Mouse (Mus musculus) liver, embryonic 14.5 days (tissue): ENCODE measurements around the gene 4930558K02Rik. TPM values are rescaled to one million over a fixed set of nuclear protein-coding genes. Genes with fewer than 3 reads are reported as not detected.

Experiments used
- ATAC-seq: fragments of 200-750 bp; cut with Nextera tagmentation; 2 replicates; pipeline ENCODE4 v1.8.0; 2017; ENCODE audit warnings: moderate number of reproducible peaks, mild to moderate bottlenecking, moderate library complexity; ENCODE audit not compliant: insufficient read depth
- DNase-seq, 3 experiments: peaks; one replicate each; pipeline ENCODE4 v3.0.0-alpha.2; 2012 to 2013; ENCODE audit warnings: low read depth in 3 of 3, low spot score in 3 of 3
- H3K27ac ChIP-seq: fragments of 300-500 bp; sonication (generic); 2 replicates; pipeline ENCODE4 v1.5.1; 2014; ENCODE audit warnings: moderate library complexity, mild to moderate bottlenecking, control low read depth, inconsistent platforms
- H3K27me3 ChIP-seq: fragments of 300-500 bp; sonication (generic); 2 replicates; pipeline ENCODE4 v1.6.1; 2014; ENCODE audit warnings: mild to moderate bottlenecking, low read length, moderate library complexity; ENCODE audit not compliant: control insufficient read depth, insufficient read depth
- H3K36me3 ChIP-seq: fragments of 300-500 bp; sonication (generic); replicated peaks from 2 replicates; pipeline ENCODE4 v1.6.1; 2014; ENCODE audit warnings: low read depth; ENCODE audit not compliant: control insufficient read depth, insufficient read depth
- H3K4me1 ChIP-seq, 2 experiments: fragments of 200-500 bp in 1 of 2; fragments of 300-500 bp in 1 of 2; sonication (generic) in 1 of 2; replicated peaks; 2 replicates each; pipeline ENCODE4 v1.6.1; 2012 to 2014; ENCODE audit warnings: antibody characterized with exemption in 1 of 2, inconsistent platforms in 1 of 2, low read length in 1 of 2; ENCODE audit not compliant: control insufficient read depth in 2 of 2, insufficient read depth in 2 of 2
- H3K4me2 ChIP-seq: fragments of 300-500 bp; sonication (generic); 2 replicates; pipeline ENCODE4 v1.6.1; 2014; ENCODE audit warnings: low read depth, mild to moderate bottlenecking, control low read depth, moderate library complexity
- H3K4me3 ChIP-seq, 2 experiments: fragments of 200-500 bp in 1 of 2; fragments of 300-500 bp in 1 of 2; sonication (generic) in 1 of 2; 2 replicates each; pipeline ENCODE4 v1.5.1; 2012 to 2014; ENCODE audit warnings: low read depth in 2 of 2, low read length in 2 of 2, mild to moderate bottlenecking in 2 of 2, control low read depth in 1 of 2, inconsistent platforms in 1 of 2, moderate library complexity in 1 of 2; ENCODE audit not compliant: insufficient read depth in 1 of 2
- H3K9ac ChIP-seq: fragments of 300-500 bp; sonication (generic); replicated peaks from 2 replicates; pipeline ENCODE4 v1.6.1; 2014; ENCODE audit warnings: mild to moderate bottlenecking, control low read depth, moderate library complexity
- H3K9me3 ChIP-seq: fragments of 300-500 bp; sonication (generic); 2 replicates; pipeline ENCODE4 v1.6.1; 2016; ENCODE audit warnings: low read length, mixed read lengths; ENCODE audit not compliant: control insufficient read depth
- CTCF ChIP-seq: IDR thresholded peaks from 2 replicates; pipeline ENCODE4 v1.5.1; 2016; ENCODE audit warnings: antibody characterized with exemption, low read depth, control low read depth
- EP300 ChIP-seq: IDR thresholded peaks from 2 replicates; pipeline ENCODE4 v1.6.1; 2016; ENCODE audit warnings: antibody characterized with exemption, low read depth
- WGBS: fragments of 180-500 bp; shearing (Covaris S2); extraction: QIAGEN DNeasy Blood & Tissue Kit; methylation state at CpG from one replicate; pipeline ENCODE4 v1.1.7; 2014; ENCODE audit not compliant: insufficient replicate concordance; 5-methylcytosine and 5-hydroxymethylcytosine counted together
- polyA plus RNA-seq, 2 experiments: library from polyadenylated mRNA; depleted of rRNA in 1 of 2; stranded (reverse) in 1 of 2; unstranded in 1 of 2; fragments of >200 nt; fragmentation: Nextera tagmentation in 1 of 2; extraction: Ambion mirVana in 1 of 2; gene quantifications; 2 replicates each; pipeline versions ENCODE4 v1.2.1 to v1.2.3; 2012 to 2014

4930558K02Rik gene
- polyA plus RNA-seq, 2 experiments, result not detected

- no peak overlapping the region for H3K4me2 ChIP-seq
- no peak for TF ChIP-seq CTCF
- TF ChIP-seq EP300, result no peak
- WGBS, result 77% methylated on average over 2 of the region's 2 CpGs
- H3K4me3 ChIP-seq, result no peak overlapping the region
- no peak overlapping the region for H3K9ac ChIP-seq
- peaks cover 5 to 7% of the 10 kb centered on the region in 2 experiments for H3K4me1 ChIP-seq
- no peaks in the 10 kb centered on the region for H3K36me3 ChIP-seq
- no peak overlapping the region for H3K27ac ChIP-seq
- no peaks in the 10 kb centered on the region for H3K9me3 ChIP-seq
- ATAC-seq, result no peak
- no peaks in the 10 kb centered on the region; the same call in 1 of the 2 replicates for H3K27me3 ChIP-seq
- DNase-seq, result no peak
Measured at GRCm38 (mm10) chr1:161967936-161968335, 11.5 kb downstream of the 4930558K02Rik start.

GRCm38 (mm10) chr1:161962465-161963377 is 16.7 kb downstream of the 4930558K02Rik start:
- TF ChIP-seq CTCF (peak; percentile 72), EP300 (no peak)
- H3K4me2 ChIP-seq, result no peak overlapping the region
- no peak overlapping the region for H3K27ac ChIP-seq
- ATAC-seq, result peak; percentile 46; the same call in 1 of the 2 replicates
- no peaks in the 10 kb centered on the region for H3K36me3 ChIP-seq
- H3K9ac ChIP-seq, result no peak overlapping the region
- H3K4me1 ChIP-seq, result 0 out of 4 replicates have a peak, but pooled peaks cover 0 to 2% of the 10 kb centered on the region in 2 experiments
- H3K9me3 ChIP-seq, result no peaks in the 10 kb centered on the region
- 37% methylated on average over 3 of the region's 3 CpGs for WGBS
- peak in 1 of 3 experiments; percentile 11 for DNase-seq
- H3K27me3 ChIP-seq, result no peaks in the 10 kb centered on the region; the same call in 1 of the 2 replicates
- no peak overlapping the region for H3K4me3 ChIP-seq

GRCm38 (mm10) chr1:161957964-161958950 is 21.2 kb downstream of the 4930558K02Rik start:
- no peaks in the 10 kb centered on the region for H3K27me3 ChIP-seq
- DNase-seq (no peak), ATAC-seq (no peak)
- 72% methylated on average over 19 of the region's 19 CpGs for WGBS
- H3K9ac ChIP-seq, result no peak overlapping the region
- no peak overlapping the region for H3K4me2 ChIP-seq
- no peak overlapping the region for H3K4me3 ChIP-seq
- H3K27ac ChIP-seq, result no peak overlapping the region
- H3K4me1 ChIP-seq, result 0 out of 4 replicates have a peak, but pooled peaks cover 0 to 2% of the 10 kb centered on the region in 2 experiments
- no peak for TF ChIP-seq EP300
- TF ChIP-seq CTCF, result no peak
- H3K36me3 ChIP-seq, result no peaks in the 10 kb centered on the region
- H3K9me3 ChIP-seq, result no peaks in the 10 kb centered on the region

DNA sequence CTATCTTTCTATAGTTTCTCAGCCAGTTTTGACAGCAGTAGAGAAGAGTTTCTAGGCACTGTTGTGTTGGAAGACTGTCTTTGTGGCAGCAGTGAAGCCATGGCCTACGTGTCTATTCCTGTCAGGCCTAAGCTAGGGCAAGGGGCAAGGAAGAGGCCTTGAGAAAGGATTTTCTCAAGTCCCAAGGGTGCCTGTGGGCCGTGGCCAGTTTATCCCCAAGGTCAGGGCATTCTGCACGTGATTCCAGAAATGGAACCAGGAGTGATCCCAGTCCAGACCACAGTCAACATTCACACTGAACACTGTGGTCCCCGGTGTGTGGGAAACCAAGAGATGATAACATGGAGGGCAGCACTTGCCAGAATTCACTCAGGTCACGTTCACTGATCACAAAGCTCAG is 23.6 kb downstream of the 4930558K02Rik start:
- Histone ChIP-seq H3K27ac (no peak overlapping the region), H3K9me3 (no peaks in the 10 kb centered on the region)
- WGBS, result 40% methylated on average over 5 of the region's 5 CpGs

More for the DNA sequence above, 23.6 kb downstream of the 4930558K02Rik start:
- H3K4me2 ChIP-seq, result no peak overlapping the region
- no peaks in the 10 kb centered on the region for H3K36me3 ChIP-seq
- H3K27me3 ChIP-seq, result no peaks in the 10 kb centered on the region
- no peak overlapping the region for H3K9ac ChIP-seq
- H3K4me1 ChIP-seq, result 0 out of 4 replicates have a peak, but pooled peaks cover 0 to 2% of the 10 kb centered on the region in 2 experiments
- DNase-seq (no peak), ATAC-seq (no peak)
- TF ChIP-seq EP300 (no peak), CTCF (no peak)
- H3K4me3 ChIP-seq, result no peak overlapping the region
